Mouse (Mus musculus): ENCODE data around the gene Gm20388. TPM values are rescaled to one million over a fixed set of nuclear protein-coding genes. Genes with fewer than 3 reads are reported as not detected.

Gene Gm20388
- polyA plus RNA-seq, 1 experiment = not detected

GRCm38 (mm10) chr8:121525111-121525818 is 1614.6 kb downstream of the Gm20388 start:
- no peak overlapping the region for H3K4me3 ChIP-seq (ENCODE audit: insufficient read depth, low read depth, low read length)
- TF ChIP-seq CTCF (IDR thresholded peaks at IDR 0.05; ENCODE audit: insufficient read depth, low read depth, low read length) (no peak), POLR2A (IDR thresholded peaks at IDR 0.05; ENCODE audit: insufficient read depth, low read depth, low read length) (no peak)
- WGBS = 86% methylated on average over 18 of the region's 18 CpGs
- H3K4me1 ChIP-seq (ENCODE audit: control insufficient read depth, insufficient read depth, low read length) = no peaks in the 10 kb centered on the region
- no peak overlapping the region for H3K27ac ChIP-seq (ENCODE audit: insufficient read depth, low read depth, low read length)

GRCm38 (mm10) chr8:121526811-121527550 is 1616.3 kb downstream of the Gm20388 start:
- no peak overlapping the region for H3K27ac ChIP-seq (ENCODE audit: insufficient read depth, low read depth, low read length)
- TF ChIP-seq POLR2A (IDR thresholded peaks at IDR 0.05; ENCODE audit: insufficient read depth, low read depth, low read length) = no peak
- no peak for TF ChIP-seq CTCF (IDR thresholded peaks at IDR 0.05; ENCODE audit: insufficient read depth, low read depth, low read length)
- H3K4me3 ChIP-seq (ENCODE audit: insufficient read depth, low read depth, low read length) = no peak overlapping the region
- WGBS = 73% methylated on average over 6 of the region's 6 CpGs
- H3K4me1 ChIP-seq (ENCODE audit: control insufficient read depth, insufficient read depth, low read length) = no peaks in the 10 kb centered on the region

- no peak overlapping the region for H3K4me3 ChIP-seq (ENCODE audit: insufficient read depth, low read depth, low read length)
- no peaks in the 10 kb centered on the region for H3K4me1 ChIP-seq (ENCODE audit: control insufficient read depth, insufficient read depth, low read length)
- WGBS = 84% methylated on average over 9 of the region's 9 CpGs
- TF ChIP-seq CTCF (IDR thresholded peaks at IDR 0.05; ENCODE audit: insufficient read depth, low read depth, low read length) (no peak), POLR2A (IDR thresholded peaks at IDR 0.05; ENCODE audit: insufficient read depth, low read depth, low read length) (no peak)
- no peak overlapping the region for H3K27ac ChIP-seq (ENCODE audit: insufficient read depth, low read depth, low read length)
Observed at GRCm38 (mm10) chr8:121527751-121528150, 1617.1 kb downstream of the Gm20388 start.

- TF ChIP-seq POLR2A (IDR thresholded peaks at IDR 0.05; ENCODE audit: insufficient read depth, low read depth, low read length) = no peak
- no peak for TF ChIP-seq CTCF (IDR thresholded peaks at IDR 0.05; ENCODE audit: insufficient read depth, low read depth, low read length)
- 76% methylated on average over 15 of the region's 15 CpGs for WGBS
- no peak overlapping the region for H3K4me3 ChIP-seq (ENCODE audit: insufficient read depth, low read depth, low read length)
- no peak overlapping the region for H3K27ac ChIP-seq (ENCODE audit: insufficient read depth, low read depth, low read length)
- no peaks in the 10 kb centered on the region for H3K4me1 ChIP-seq (ENCODE audit: control insufficient read depth, insufficient read depth, low read length)
Observed at GRCm38 (mm10) chr8:121528790-121529189, 1618.1 kb downstream of the Gm20388 start.

- H3K4me1 ChIP-seq (ENCODE audit: control insufficient read depth, insufficient read depth, low read length) = no peaks in the 10 kb centered on the region
- H3K27ac ChIP-seq (ENCODE audit: insufficient read depth, low read depth, low read length) = no peak overlapping the region
- H3K4me3 ChIP-seq (ENCODE audit: insufficient read depth, low read depth, low read length) = no peak overlapping the region
- 79% methylated on average over 10 of the region's 10 CpGs for WGBS
- TF ChIP-seq CTCF (IDR thresholded peaks at IDR 0.05; ENCODE audit: insufficient read depth, low read depth, low read length) (no peak), POLR2A (IDR thresholded peaks at IDR 0.05; ENCODE audit: insufficient read depth, low read depth, low read length) (no peak)
Observed at GRCm38 (mm10) chr8:121530639-121531038, 1620.0 kb downstream of the Gm20388 start.

GRCm38 (mm10) chr8:121532381-121532780 is 1621.7 kb downstream of the Gm20388 start:
- 49% methylated on average over 5 of the region's 5 CpGs for WGBS
- Histone ChIP-seq H3K27ac (ENCODE audit: insufficient read depth, low read depth, low read length) (no peak overlapping the region), H3K4me3 (ENCODE audit: insufficient read depth, low read depth, low read length) (no peak overlapping the region), H3K4me1 (ENCODE audit: control insufficient read depth, insufficient read depth, low read length) (no peaks in the 10 kb centered on the region)
- TF ChIP-seq CTCF (IDR thresholded peaks at IDR 0.05; ENCODE audit: insufficient read depth, low read depth, low read length) (peak; percentile 13; the same call in 1 of the 2 replicates), POLR2A (IDR thresholded peaks at IDR 0.05; ENCODE audit: insufficient read depth, low read depth, low read length) (no peak)

- Histone ChIP-seq H3K4me3 (ENCODE audit: insufficient read depth, low read depth, low read length) (no peak overlapping the region), H3K4me1 (ENCODE audit: control insufficient read depth, insufficient read depth, low read length) (no peaks in the 10 kb centered on the region), H3K27ac (ENCODE audit: insufficient read depth, low read depth, low read length) (no peak overlapping the region)
- 86% methylated on average over 19 of the region's 19 CpGs for WGBS
- TF ChIP-seq POLR2A (IDR thresholded peaks at IDR 0.05; ENCODE audit: insufficient read depth, low read depth, low read length) (no peak), CTCF (IDR thresholded peaks at IDR 0.05; ENCODE audit: insufficient read depth, low read depth, low read length) (no peak)
Observed at GRCm38 (mm10) chr8:121541862-121542261, 1631.2 kb downstream of the Gm20388 start.

- no peak overlapping the region for H3K4me3 ChIP-seq (ENCODE audit: insufficient read depth, low read depth, low read length)
- no peak overlapping the region for H3K27ac ChIP-seq (ENCODE audit: insufficient read depth, low read depth, low read length)
- H3K4me1 ChIP-seq (ENCODE audit: control insufficient read depth, insufficient read depth, low read length) = no peaks in the 10 kb centered on the region
- TF ChIP-seq POLR2A (IDR thresholded peaks at IDR 0.05; ENCODE audit: insufficient read depth, low read depth, low read length) = no peak
- TF ChIP-seq CTCF (IDR thresholded peaks at IDR 0.05; ENCODE audit: insufficient read depth, low read depth, low read length) = no peak
- WGBS = 57% methylated on average over 13 of the region's 13 CpGs
Observed at GRCm38 (mm10) chr8:121542901-121543300, 1632.3 kb downstream of the Gm20388 start.

GRCm38 (mm10) chr8:121544276-121544785 is 1633.7 kb downstream of the Gm20388 start, which contains the start of gene 1700018B08Rik:
Gene 1700018B08Rik (minus strand): TSS chr8:121544320.
- no peak within 1 kb of the TSS for H3K4me3 ChIP-seq (ENCODE audit: insufficient read depth, low read depth, low read length)
- no peaks in the 10 kb centered on the region for H3K4me1 ChIP-seq (ENCODE audit: control insufficient read depth, insufficient read depth, low read length)
- 89% methylated on average over 12 of the region's 12 CpGs for WGBS
- H3K27ac ChIP-seq (ENCODE audit: insufficient read depth, low read depth, low read length) = no peak within 1 kb of the TSS
- TF ChIP-seq POLR2A (IDR thresholded peaks at IDR 0.05; ENCODE audit: insufficient read depth, low read depth, low read length) (no peak), CTCF (IDR thresholded peaks at IDR 0.05; ENCODE audit: insufficient read depth, low read depth, low read length) (no peak)

Data from olfactory bulb, adult 2 months (tissue).